Mouse (Mus musculus) Patski (cell line): ENCODE data around the gene Vstm2l. TPM values are rescaled to one million over a fixed set of nuclear protein-coding genes. Genes with fewer than 3 reads are reported as not detected.

Experiments used
- ATAC-seq: fragments of 100-300 bp; one replicate; pipeline ENCODE4 v1.8.0; 2021
- CTCF ChIA-PET: fragments of 350-600 bp; sonication (Branson Sonifier 250); formaldehyde crosslinking; loops from one replicate; lab custom pipeline; 2022; ENCODE audit warnings: inconsistent platforms; lab: Charles Lee
- POLR2A ChIA-PET: fragments of 350-600 bp; sonication (Branson Sonifier 250); formaldehyde crosslinking; loops from one replicate; lab custom pipeline; 2022; ENCODE audit warnings: antibody characterized with exemption, inconsistent platforms; lab: Charles Lee
- DNase-seq: peaks from one replicate; pipeline ENCODE4 v3.0.0-alpha.2; 2011; ENCODE audit warnings: low read depth, low spot score
- H3K27me3 ChIP-seq: fragments of 371-371 bp; one replicate; pipeline ENCODE4 v1.5.1; 2021
- CTCF ChIP-seq: fragments of 100-300 bp; IDR thresholded peaks from one replicate; pipeline ENCODE4 v1.5.1; 2021
- in situ Hi-C: fragments of 300-500 bp; cut with MboI; formaldehyde crosslinking; loops from 3 replicates; pipeline ENCODE4 v1.11.1; 2018; ENCODE audit warnings: low pct_unique_long_range_greater_than_20kb, mixed read lengths
- polyA plus RNA-seq: library from polyadenylated mRNA; unstranded; gene quantifications from one replicate; pipeline ENCODE4 v1.2.3, GENCODE M21; 2021

The Vstm2l gene
- polyA plus RNA-seq, 1 experiment from 2014 or later = not detected

GRCm38 (mm10) chr2:157991026-157991425 is 76.6 kb downstream of the Vstm2l start:
- no peaks in the 10 kb centered on the region for H3K27me3 ChIP-seq
- TF ChIP-seq CTCF = no peak
- CTCF ChIA-PET = interaction anchor here (0.7 to 1.2 kb wide), 2 partner anchors 10 kb away, joined by 3 read pairs; no protein-coding TSS in a partner anchor
- ATAC-seq (no peak), DNase-seq (no peak)
- POLR2A ChIA-PET = interaction anchor here (1.0 kb wide), 1 partner anchor 10 kb away, joined by 3 read pairs; no protein-coding TSS in a partner anchor
- in situ Hi-C loops = no loop called here

GRCm38 (mm10) chr2:157992501-157992900 is 78.0 kb downstream of the Vstm2l start:
- no peak for TF ChIP-seq CTCF
- in situ Hi-C loops = no loop called here
- POLR2A ChIA-PET = no interaction called here
- ATAC-seq = no peak
- no peak for DNase-seq
- no peaks in the 10 kb centered on the region for H3K27me3 ChIP-seq
- CTCF ChIA-PET = interaction anchor here (1.2 kb wide), 1 partner anchor 11 kb away, joined by 3 read pairs; no protein-coding TSS in a partner anchor

Other genes with a start within 250 kb of the Vstm2l start
- gene Ctnnbl1, start 177.3 kb upstream of the Vstm2l start, polyA plus RNA-seq = 44.5 TPM
- 25.1 TPM for gene Tti1, start 113.8 kb downstream of the Vstm2l start, polyA plus RNA-seq
- gene Rprd1b, start 113.8 kb downstream of the Vstm2l start, polyA plus RNA-seq = 20.1 TPM
- gene Tgm2, start 231.8 kb downstream of the Vstm2l start, polyA plus RNA-seq = 113 TPM